Mouse (Mus musculus) cerebellum, adult 2 months (tissue): ENCODE measurements at regions not wholly inside any gene's neighbourhood (a gene's known extent, or its start where the extent isn't known, plus 50 kb on each side); places are given as distances from the start of the nearest gene placed in this dataset.

Source experiments
- CTCF ChIP-seq: fragments of 200-500 bp; IDR thresholded peaks from 2 replicates; pipeline ENCODE4 v1.5.1; 2011; ENCODE audit warnings: low read depth, mild to moderate bottlenecking, control low read depth, low read length, moderate library complexity, borderline replicate concordance; ENCODE audit not compliant: insufficient read depth
- POLR2A ChIP-seq: fragments of 200-500 bp; IDR thresholded peaks from 2 replicates; pipeline ENCODE4 v1.6.1; 2011; ENCODE audit warnings: low read length, control low read depth, borderline replicate concordance; ENCODE audit not compliant: insufficient read depth

GRCm38 (mm10) chr1:103767315-103767714 lies 1001.0 kb upstream of the Cdh20 start:
- TF ChIP-seq CTCF: no peak
- no peak for TF ChIP-seq POLR2A
